Mouse (Mus musculus) natural killer cell, adult 2 months (primary cell): ENCODE data around the gene Aars2.

Experiments used
- DNase-seq, 2 experiments: peaks; one replicate each; pipeline ENCODE4 v3.0.0; 2022; ENCODE audit warnings: low spot score in 2 of 2

Gene Aars2

GRCm38 (mm10) chr17:45506700-45507189 is at the start of gene Aars2:
Aars2 (plus strand) TSS chr17:45506841.
- DNase-seq: peak; percentile 92 to 94

GRCm38 (mm10) chr17:45457487-45457886 is 49.2 kb upstream of the Aars2 start:
- no peak for DNase-seq

GRCm38 (mm10) chr17:45458516-45458915 is 48.1 kb upstream of the Aars2 start:
- no peak for DNase-seq

GRCm38 (mm10) chr17:45459062-45459461 is 47.6 kb upstream of the Aars2 start:
- DNase-seq: no peak

GRCm38 (mm10) chr17:45462506-45462905 is 44.1 kb upstream of the Aars2 start:
- DNase-seq: no peak

GRCm38 (mm10) chr17:45464255-45464654 is 42.4 kb upstream of the Aars2 start:
- no peak for DNase-seq

- no peak for DNase-seq
These were observed 39.9 kb upstream of the Aars2 start for GRCm38 (mm10) chr17:45466701-45467100.

- DNase-seq: no peak
These were observed 38.3 kb upstream of the Aars2 start for GRCm38 (mm10) chr17:45468302-45468701.

- DNase-seq: no peak
These were observed 35.9 kb upstream of the Aars2 start for GRCm38 (mm10) chr17:45470726-45471125.

GRCm38 (mm10) chr17:45473667-45474066 is 33.0 kb upstream of the Aars2 start:
- DNase-seq: no peak

GRCm38 (mm10) chr17:45474146-45474545 is 32.5 kb upstream of the Aars2 start:
- DNase-seq: no peak

GRCm38 (mm10) chr17:45474669-45475465 is 31.8 kb upstream of the Aars2 start, which contains the start of gene Spats1:
Spats1 (minus strand) TSS chr17:45475415.
- DNase-seq: peak; percentile 27 to 41

- DNase-seq: peak; percentile 67 to 82
These were observed 28.3 kb upstream of the Aars2 start for GRCm38 (mm10) chr17:45478234-45478825.

GRCm38 (mm10) chr17:45480429-45480828 is 26.2 kb upstream of the Aars2 start:
- no peak for DNase-seq

- DNase-seq: no peak
These were observed 21.1 kb upstream of the Aars2 start for GRCm38 (mm10) chr17:45485581-45485980.

GRCm38 (mm10) chr17:45487216-45487615 is 19.4 kb upstream of the Aars2 start:
- no peak for DNase-seq

GRCm38 (mm10) chr17:45488321-45489254 is 18.1 kb upstream of the Aars2 start:
- DNase-seq: peak; percentile 10 to 29

- no peak for DNase-seq
These were observed 16.9 kb upstream of the Aars2 start for GRCm38 (mm10) chr17:45489736-45490135.

GRCm38 (mm10) chr17:45490532-45491154 is 16.0 kb upstream of the Aars2 start:
- no peak for DNase-seq

- DNase-seq: no peak
These were observed 11.2 kb upstream of the Aars2 start for GRCm38 (mm10) chr17:45495398-45495797.

- no peak for DNase-seq
These were observed 8.2 kb upstream of the Aars2 start for GRCm38 (mm10) chr17:45498397-45498796.
